ENCODE assay signal across 26 mouse cellular contexts in the genomic region with DNA sequence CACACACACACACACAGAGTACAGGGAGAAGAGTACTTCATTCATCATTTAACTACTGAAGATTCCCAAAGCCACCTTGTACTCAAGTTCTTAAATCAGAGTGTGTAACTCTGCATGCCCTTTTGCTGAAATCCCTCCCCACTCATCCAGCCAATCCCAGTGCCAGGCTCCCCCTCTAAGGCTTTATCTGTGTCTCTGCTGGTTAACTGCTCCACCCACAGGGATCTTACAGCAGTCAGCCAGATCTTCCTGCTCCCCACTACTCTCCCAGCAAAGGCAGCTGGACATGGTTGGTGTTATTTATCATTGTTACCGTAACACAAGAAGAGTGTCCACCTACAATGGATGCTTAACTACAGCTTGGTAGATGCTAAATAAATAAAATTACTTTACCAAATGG. TPM values are rescaled to one million over a fixed set of nuclear protein-coding genes. Genes with fewer than 3 reads are reported as not detected.
DNase-seq lines count a peak whose midpoint lies in the region; ATAC-seq and TF ChIP-seq lines count a peak whose summit lies in the region.
"Had no signal": no experiment of that assay in that cellular context is flagged by ENCODE, and none has a peak within 500 bp of the region (broad histone marks: within the 10 kb centered on the region; RNA-seq: fewer than 3 reads in every experiment).

No protein-coding gene starts in this region.

- no peak for TF ChIP-seq EP300 in heart, postnatal 0 days (IDR thresholded peaks at IDR 0.05; ENCODE audit: low read depth)

- no peak for TF ChIP-seq POLR2A in kidney, adult 2 months (IDR thresholded peaks at IDR 0.05; ENCODE audit: low read depth, low read length)

- 63% methylated on average over 1 of the region's 1 CpGs for WGBS in heart, postnatal 0 days
- WGBS in kidney, adult 2 months = 76% methylated on average over 1 of the region's 1 CpGs
- WGBS in kidney, embryonic 16.5 days = 77% methylated on average over 1 of the region's 1 CpGs

- H3K9ac ChIP-seq in heart, postnatal 0 days (replicated peaks; ENCODE audit: low read depth, low read length) = no peak overlapping the region
- no peak overlapping the region for H3K9ac ChIP-seq in kidney, embryonic 16.5 days (replicated peaks; ENCODE audit: low read length)
- H3K9ac ChIP-seq: embryonic facial prominence, embryonic 13.5 days; embryonic facial prominence, embryonic 15.5 days; forebrain, embryonic 12.5 days had no signal

- H3K9me3 ChIP-seq in heart, postnatal 0 days (replicated peaks; ENCODE audit: control insufficient read depth, low read length) = no peaks in the 10 kb centered on the region
- no peaks in the 10 kb centered on the region for H3K9me3 ChIP-seq in kidney, embryonic 16.5 days (ENCODE audit: low read length)
- H3K9me3 ChIP-seq: embryonic facial prominence, embryonic 13.5 days; embryonic facial prominence, embryonic 15.5 days; forebrain, embryonic 10.5 days; forebrain, embryonic 12.5 days had no signal

- H3K27ac ChIP-seq in heart, postnatal 0 days (ENCODE audit: low read depth) = peak overlapping the region; percentile 70; the same call in 1 of the 2 replicates
- peak overlapping the region; percentile 92 for H3K27ac ChIP-seq in kidney, adult 2 months (ENCODE audit: insufficient read depth, low read depth, low read length)
- H3K27ac ChIP-seq in kidney, embryonic 16.5 days (ENCODE audit: low read length) = no peak overlapping the region
- H3K27ac ChIP-seq: embryonic facial prominence, embryonic 13.5 days; embryonic facial prominence, embryonic 15.5 days; forebrain, embryonic 10.5 days; forebrain, embryonic 12.5 days had no signal

- TF ChIP-seq CTCF in heart, postnatal 0 days (IDR thresholded peaks at IDR 0.05; ENCODE audit: low read depth) = no peak
- TF ChIP-seq CTCF in kidney, adult 2 months (conservative IDR thresholded peaks at IDR 0.05; ENCODE audit: insufficient read depth, insufficient read length, low read depth, low read length) = no peak

- peak; percentile 58 for DNase-seq in heart, postnatal 0 days (ENCODE audit: low spot score)
- DNase-seq in heart, postnatal 4 days = no peak
- DNase-seq in kidney, adult 2 months = peak; percentile 52
- no peak for DNase-seq in kidney, postnatal 14 days
- peak; percentile 32 to 65 for DNase-seq in kidney, postnatal 25 days
- DNase-seq in spleen, adult 12 weeks (ENCODE audit: low spot score) = no peak
- DNase-seq: adrenal gland, adult 2 months; adrenal gland, postnatal 10 days; adrenal gland, postnatal 25 days; cerebellum, adult 11 months; cerebellum, adult 18-20 months; cerebellum, adult 8-10 months; cerebellum, adult 9-11 months; cerebellum, postnatal 14 days; cerebellum, postnatal 36 days; embryo, embryonic 11 days had no signal

- peaks cover 33% of the 10 kb centered on the region for H3K4me1 ChIP-seq in heart, postnatal 0 days (ENCODE audit: control insufficient read depth, insufficient read depth)
- peaks cover 26% of the 10 kb centered on the region; the same call in 1 of the 2 replicates for H3K4me1 ChIP-seq in kidney, adult 2 months (ENCODE audit: control insufficient read depth, insufficient read depth, low read length)
- H3K4me1 ChIP-seq in kidney, embryonic 16.5 days (ENCODE audit: insufficient read depth, low read length) = peaks cover 13% of the 10 kb centered on the region
- H3K4me1 ChIP-seq: forebrain, embryonic 10.5 days; forebrain, embryonic 12.5 days had no signal

- no peaks in the 10 kb centered on the region for H3K36me3 ChIP-seq in heart, postnatal 0 days (replicated peaks; ENCODE audit: control insufficient read depth, insufficient read depth, low read length)
- H3K36me3 ChIP-seq in kidney, adult 2 months (ENCODE audit: control insufficient read depth, insufficient read depth, low read length) = no peaks in the 10 kb centered on the region
- no peaks in the 10 kb centered on the region for H3K36me3 ChIP-seq in kidney, embryonic 16.5 days (ENCODE audit: insufficient read depth, low read length)
- H3K36me3 ChIP-seq: embryonic facial prominence, embryonic 13.5 days; embryonic facial prominence, embryonic 15.5 days; forebrain, embryonic 10.5 days; forebrain, embryonic 12.5 days had no signal

- no peak for ATAC-seq in heart, postnatal 0 days (ENCODE audit: insufficient read depth, low read depth)
- no peak for ATAC-seq in kidney, embryonic 16.5 days (ENCODE audit: low FRiP score, low TSS enrichment)
- ATAC-seq in megakaryocyte-erythroid progenitor cell, adult 5-6 weeks (replicated peaks; ENCODE audit: low FRiP score, low TSS enrichment, poor library complexity, severe bottlenecking) = peak; percentile 64; the same call in 1 of the 2 replicates
- ATAC-seq: forebrain, embryonic 14.5 days had no signal

- H3K27me3 ChIP-seq in heart, postnatal 0 days (ENCODE audit: control insufficient read depth, insufficient read depth, low read length) = no peaks in the 10 kb centered on the region
- H3K27me3 ChIP-seq in kidney, adult 2 months (replicated peaks; ENCODE audit: control insufficient read depth, insufficient read depth, low read length) = no peaks in the 10 kb centered on the region
- no peaks in the 10 kb centered on the region for H3K27me3 ChIP-seq in kidney, embryonic 16.5 days (ENCODE audit: insufficient read depth, low read length)
- H3K27me3 ChIP-seq: embryonic facial prominence, embryonic 13.5 days; embryonic facial prominence, embryonic 15.5 days; forebrain, embryonic 12.5 days had no signal

- H3K4me3 ChIP-seq in heart, postnatal 0 days (ENCODE audit: low read depth, low read length) = no peak overlapping the region
- H3K4me3 ChIP-seq in kidney, adult 2 months (ENCODE audit: insufficient read depth, low read depth, low read length) = no peak overlapping the region
- no peak overlapping the region for H3K4me3 ChIP-seq in kidney, embryonic 16.5 days (ENCODE audit: low read length)
- H3K4me3 ChIP-seq: embryonic facial prominence, embryonic 13.5 days; embryonic facial prominence, embryonic 15.5 days; erythroblast, embryonic 14.5 days; forebrain, embryonic 10.5 days; forebrain, embryonic 12.5 days had no signal

- no peak overlapping the region for H3K4me2 ChIP-seq in heart, postnatal 0 days (ENCODE audit: low read depth, low read length)
- no peak overlapping the region for H3K4me2 ChIP-seq in kidney, embryonic 16.5 days (replicated peaks; ENCODE audit: low read depth, low read length)
- H3K4me2 ChIP-seq: embryonic facial prominence, embryonic 13.5 days; embryonic facial prominence, embryonic 15.5 days; forebrain, embryonic 12.5 days had no signal

RNA-seq across cellular contexts. Expression of a gene that starts 14.0 kb away (rescaled TPM):
- 1.0 and 1.9 TPM in 2 replicates for total RNA-seq in heart, postnatal 0 days (2014; rRNA removed; ENCODE audit: low replicate concordance)
- polyA plus RNA-seq in heart, postnatal 0 days (2015; fragmentation: Nextera tagmentation; extraction: Ambion mirVana) = 0.79 and 0.86 TPM in 2 replicates
- 1 to 10 TPM; 2.3 to 2.6 TPM for total RNA-seq in heart, postnatal 4 days (2021)
- polyA plus RNA-seq in kidney, adult 2 months (2012; rRNA removed) = 311 and 327 TPM in 2 replicates
- 4.6 and 5.4 TPM in 2 replicates for polyA plus RNA-seq in kidney, embryonic 16.5 days (2015; fragmentation: Nextera tagmentation; extraction: Ambion mirVana)
- total RNA-seq in megakaryocyte-erythroid progenitor cell, adult 5-6 weeks (2014; fragmentation: Nextera tagmentation) = not detected in 2 replicates
- total RNA-seq in megakaryocyte-erythroid progenitor cell, adult 5-6 weeks (2017) = not detected in 2 replicates
- total RNA-seq: common myeloid progenitor, adult 5-6 weeks; MEL had no signal

Comparison
In these comparisons a context has a peak if more than half of its experiments do, and no peak if none do; other contexts are left out.
1. DNase-seq: peak in heart, postnatal 0 days (single experiment), kidney, adult 2 months (single experiment) and kidney, postnatal 25 days (2 of 2); none in heart, postnatal 4 days (single experiment), kidney, postnatal 14 days (single experiment) and spleen, adult 12 weeks (single experiment).